Mouse (Mus musculus): ENCODE data around the gene Inf2.

The Inf2 gene

GRCm38 (mm10) chr12:112627097-112627881 lies 38.7 kb downstream of the Inf2 start:
- no peak for DNase-seq (ENCODE audit: low spot score)

- DNase-seq (ENCODE audit: low spot score), result no peak
Measured at GRCm38 (mm10) chr12:112628197-112628596, 39.6 kb downstream of the Inf2 start.

DNA sequence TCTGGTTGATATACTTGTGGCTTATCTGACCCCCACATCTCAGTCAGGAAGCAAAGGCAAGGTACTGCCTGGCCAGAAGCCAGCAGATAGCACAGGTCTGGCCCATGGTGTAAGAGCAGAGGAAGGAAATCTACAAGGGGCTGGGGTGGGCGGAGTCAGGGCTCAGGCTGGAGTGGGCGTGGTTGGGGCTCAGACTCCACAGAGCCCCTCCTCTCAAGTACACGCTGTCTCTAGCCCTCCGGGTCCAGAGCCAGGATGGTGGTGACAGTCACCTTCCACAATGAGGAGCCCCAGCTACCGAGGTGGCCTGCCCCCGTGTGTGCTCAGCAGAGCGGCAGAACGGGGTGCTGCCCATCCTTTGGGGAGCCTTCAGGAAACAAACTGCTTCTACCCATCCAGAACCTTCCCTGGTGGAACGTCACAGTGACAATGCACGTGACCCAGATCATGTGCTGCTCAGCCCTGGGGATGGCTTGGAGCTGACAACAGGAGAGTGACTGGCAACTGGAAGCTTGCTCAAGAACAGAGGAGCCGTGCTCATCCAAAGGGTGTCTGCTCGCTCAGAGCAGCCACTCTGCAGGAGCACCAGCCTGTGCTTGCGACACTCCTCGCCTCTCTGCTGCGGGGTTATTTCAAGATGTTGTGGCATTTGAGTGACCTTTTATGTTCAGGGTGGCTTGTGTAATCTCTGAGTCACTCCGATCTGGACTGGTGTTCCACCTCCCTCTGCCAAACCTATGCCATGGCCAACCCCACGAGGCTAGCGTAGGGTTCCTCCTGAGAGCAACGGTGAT lies 40.5 kb downstream of the Inf2 start:
- peak; percentile 55 for DNase-seq (ENCODE audit: low spot score)

GRCm38 (mm10) chr12:112630029-112630428 lies 41.4 kb downstream of the Inf2 start:
- no peak for DNase-seq (ENCODE audit: low spot score)

GRCm38 (mm10) chr12:112630796-112631195 lies 42.2 kb downstream of the Inf2 start:
- no peak for DNase-seq (ENCODE audit: low spot score)

GRCm38 (mm10) chr12:112631472-112631871 lies 42.9 kb downstream of the Inf2 start:
- DNase-seq (ENCODE audit: low spot score), result no peak

DNA sequence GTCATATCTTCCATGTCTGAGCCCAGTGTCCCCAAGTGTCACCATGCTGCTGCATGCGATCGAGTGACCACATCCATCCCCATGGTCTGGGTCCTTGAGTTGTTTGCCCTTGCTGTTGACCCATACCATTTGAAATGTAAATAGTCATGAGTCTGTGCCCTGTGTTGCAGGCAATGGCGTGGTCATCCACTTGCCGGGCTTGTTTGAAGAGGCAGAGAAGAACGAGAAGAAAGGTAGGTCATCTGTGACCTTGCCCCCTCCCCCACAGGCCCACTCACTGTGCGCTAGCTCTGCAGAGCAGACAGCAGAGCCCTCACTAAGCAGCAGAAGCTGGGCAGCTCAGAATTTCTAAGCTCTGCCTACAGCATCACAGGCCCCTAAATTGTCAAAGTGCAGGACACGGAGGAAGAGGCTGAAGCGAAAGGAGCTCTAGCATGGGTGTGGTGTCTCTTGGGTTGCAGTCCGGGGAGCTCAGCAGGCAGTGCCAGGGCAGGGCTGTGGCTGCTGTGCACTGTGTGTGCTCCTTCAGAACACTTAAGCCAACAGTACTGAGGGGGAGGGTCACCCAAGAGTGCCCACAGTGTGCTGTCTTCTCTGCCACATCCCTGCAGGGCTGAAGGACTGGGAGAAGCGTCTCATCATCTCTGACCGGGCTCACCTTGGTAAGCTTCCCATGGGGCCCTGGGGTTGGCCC lies 43.6 kb downstream of the Inf2 start:
- no peak for DNase-seq (ENCODE audit: low spot score)

DNA sequence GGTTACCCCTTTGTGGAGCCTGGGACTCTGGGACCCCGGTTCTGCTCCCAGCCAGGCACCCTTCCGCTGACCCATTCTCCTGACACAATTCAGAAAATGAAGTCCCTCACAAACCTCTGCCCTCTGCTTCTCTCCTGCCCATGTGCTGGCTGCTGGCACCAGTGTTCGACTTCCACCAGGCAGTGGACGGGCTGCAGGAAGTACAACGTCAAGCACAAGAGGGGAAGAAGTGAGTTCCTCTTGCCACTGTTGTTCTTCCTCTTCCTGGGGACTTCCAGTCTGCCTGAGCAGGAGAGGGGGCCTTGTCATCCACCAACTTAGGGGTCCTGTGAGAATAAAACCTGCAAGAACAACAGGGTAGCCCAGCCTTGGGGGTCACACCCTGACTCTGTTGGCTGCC lies 44.3 kb downstream of the Inf2 start:
- DNase-seq (ENCODE audit: low spot score), result no peak

DNA sequence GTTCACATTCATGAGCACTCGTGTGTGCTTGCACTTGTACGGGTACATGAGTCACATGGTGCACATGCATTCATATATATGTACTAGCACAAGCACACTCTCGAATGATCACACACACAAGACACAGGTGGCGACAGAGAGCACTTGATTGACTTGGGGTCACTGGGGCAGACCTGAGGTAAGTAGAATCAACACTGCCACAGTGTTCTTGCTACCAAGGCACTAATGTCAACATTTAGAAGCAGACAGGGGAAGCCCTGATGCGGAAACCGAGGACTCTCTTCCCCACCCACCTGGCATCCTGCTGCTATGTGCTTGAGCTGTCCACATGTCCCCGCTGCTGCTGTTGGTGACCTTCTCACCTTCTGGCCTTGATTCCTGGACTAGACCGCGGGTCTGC lies 45.1 kb downstream of the Inf2 start:
- DNase-seq (ENCODE audit: low spot score), result no peak

DNA sequence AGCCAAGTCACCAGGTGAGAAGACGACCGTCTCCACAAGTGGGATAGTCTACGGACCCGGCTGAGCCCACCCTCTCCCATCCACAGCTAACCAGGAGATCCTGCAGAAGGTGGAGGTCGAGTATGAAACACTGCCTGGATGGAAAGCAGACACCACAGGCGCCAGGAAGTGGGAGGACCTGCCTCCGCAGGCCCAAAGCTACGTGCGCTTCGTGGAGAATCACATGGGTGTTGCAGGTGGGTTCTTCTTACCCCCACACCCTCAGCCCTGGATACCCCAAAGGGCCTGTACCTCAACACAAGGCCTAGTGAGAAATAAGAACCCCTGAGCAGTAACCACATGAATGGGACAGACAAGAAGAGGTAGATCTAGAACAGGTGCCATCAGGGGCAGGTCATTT lies 50.9 kb downstream of the Inf2 start:
- no peak for DNase-seq (ENCODE audit: low spot score)

DNA sequence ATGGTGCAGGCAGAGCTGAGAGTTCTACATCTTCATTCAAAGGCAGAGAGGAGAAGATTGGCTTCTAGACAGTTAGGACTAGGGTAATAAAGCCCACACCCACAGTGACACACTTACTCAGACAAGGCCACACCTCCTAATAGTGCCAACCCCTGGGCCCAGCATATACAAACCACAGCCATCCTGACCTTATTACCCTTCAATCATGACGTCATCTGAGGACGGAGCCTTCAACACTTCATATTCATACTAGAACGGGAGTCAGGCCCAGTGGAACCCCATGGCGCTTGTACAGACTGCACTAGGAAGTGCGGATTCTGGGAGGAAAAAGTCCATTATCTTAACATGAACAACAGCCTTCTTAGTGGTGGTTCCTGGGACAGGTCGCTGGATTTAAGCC lies 54.5 kb downstream of the Inf2 start:
- DNase-seq (ENCODE audit: low spot score), result peak; percentile 23

DNA sequence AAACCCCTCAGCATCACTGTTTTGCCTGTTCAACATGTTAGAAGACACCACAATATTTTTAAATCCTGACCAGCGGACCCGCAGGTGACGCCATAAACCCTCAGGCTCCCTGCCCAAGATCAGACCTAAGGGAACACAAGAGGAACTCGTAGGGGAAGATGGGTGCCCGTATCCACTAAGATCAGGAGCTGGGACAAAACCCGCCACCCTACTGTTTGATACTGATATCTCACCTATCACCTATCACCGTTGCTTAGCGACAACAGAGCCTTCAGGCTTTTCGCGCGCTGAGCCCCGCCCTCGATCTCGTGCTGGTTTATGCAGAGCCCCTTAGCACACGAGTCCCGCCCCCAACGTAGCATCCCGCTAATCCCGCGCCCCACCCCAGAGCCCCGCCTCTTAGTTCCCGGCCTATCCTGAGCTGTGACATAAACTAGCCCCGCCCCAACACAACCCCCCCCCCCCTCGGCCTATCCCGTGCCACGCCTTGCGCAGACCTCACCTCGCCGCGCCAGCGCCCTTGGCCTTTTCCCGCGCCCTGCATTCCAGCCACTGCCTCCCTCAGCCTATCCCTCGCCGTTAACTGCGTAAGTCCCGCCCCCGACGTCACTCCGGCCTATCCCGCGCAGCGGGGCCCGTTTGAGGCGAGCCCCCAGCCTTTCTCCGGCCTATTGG lies 55.7 kb downstream of the Inf2 start, which contains the start of gene Siva1:
Gene Siva1, plus strand, starts transcription at position 500 of the 675 bp plus-strand sequence.
- DNase-seq (ENCODE audit: low spot score), result peak; percentile 96

- DNase-seq (ENCODE audit: low spot score), result no peak
Measured at GRCm38 (mm10) chr12:112644855-112645506, 56.4 kb downstream of the Inf2 start.

- DNase-seq (ENCODE audit: low spot score), result no peak
Measured at GRCm38 (mm10) chr12:112646139-112646538, 57.6 kb downstream of the Inf2 start.

DNA sequence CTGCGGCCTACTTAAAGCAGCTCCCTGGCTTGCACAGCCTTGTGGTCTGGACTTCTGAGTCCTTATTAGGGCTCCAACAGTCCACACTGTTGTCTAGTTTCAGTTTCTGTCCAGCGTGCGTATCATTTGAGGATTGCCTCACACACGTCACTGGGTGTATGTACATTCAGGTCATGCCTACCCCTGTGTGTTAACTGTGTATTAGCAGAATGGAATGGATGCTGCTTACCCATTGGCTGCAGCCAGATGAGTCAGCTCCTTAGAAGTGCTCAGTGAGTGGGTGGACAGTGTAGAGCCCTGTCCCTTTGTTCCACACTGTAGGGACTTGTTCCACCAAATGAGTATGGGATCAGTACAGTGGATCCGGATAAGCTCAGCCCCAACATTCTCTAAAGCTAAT lies 59.5 kb downstream of the Inf2 start:
- no peak for DNase-seq (ENCODE audit: low spot score)

DNA sequence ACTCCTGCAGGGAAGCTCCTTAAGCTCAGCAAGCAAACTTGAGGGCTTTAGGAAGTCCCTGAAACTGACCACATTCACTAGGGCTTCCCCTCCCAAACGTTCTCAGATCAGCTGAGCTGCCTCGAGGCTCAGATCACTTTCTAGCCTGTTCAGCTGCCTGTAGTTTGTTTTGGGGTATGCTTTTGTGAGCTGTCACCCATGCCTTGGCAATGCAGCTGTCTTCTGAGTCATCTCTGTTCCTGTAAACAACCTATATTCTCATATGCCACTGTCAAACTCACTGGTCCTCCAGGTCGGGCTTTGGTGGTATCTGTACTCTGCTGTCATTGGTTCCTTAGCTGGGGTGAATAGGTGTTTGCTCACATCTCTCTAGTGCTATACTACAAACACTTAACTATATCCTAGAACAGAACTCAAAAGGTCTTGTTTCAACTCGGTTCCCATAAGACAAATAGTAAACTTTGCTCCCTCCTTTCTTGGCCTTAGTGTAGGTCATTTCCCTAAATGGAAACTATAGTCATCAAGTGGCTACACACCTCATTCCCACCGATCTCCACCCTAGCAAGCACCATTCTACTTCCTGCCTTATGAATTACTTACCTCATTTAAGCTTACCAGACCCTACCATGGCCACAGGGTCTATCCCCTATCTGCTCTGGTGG lies 63.3 kb downstream of the Inf2 start:
- no peak for DNase-seq (ENCODE audit: low spot score)

DNA sequence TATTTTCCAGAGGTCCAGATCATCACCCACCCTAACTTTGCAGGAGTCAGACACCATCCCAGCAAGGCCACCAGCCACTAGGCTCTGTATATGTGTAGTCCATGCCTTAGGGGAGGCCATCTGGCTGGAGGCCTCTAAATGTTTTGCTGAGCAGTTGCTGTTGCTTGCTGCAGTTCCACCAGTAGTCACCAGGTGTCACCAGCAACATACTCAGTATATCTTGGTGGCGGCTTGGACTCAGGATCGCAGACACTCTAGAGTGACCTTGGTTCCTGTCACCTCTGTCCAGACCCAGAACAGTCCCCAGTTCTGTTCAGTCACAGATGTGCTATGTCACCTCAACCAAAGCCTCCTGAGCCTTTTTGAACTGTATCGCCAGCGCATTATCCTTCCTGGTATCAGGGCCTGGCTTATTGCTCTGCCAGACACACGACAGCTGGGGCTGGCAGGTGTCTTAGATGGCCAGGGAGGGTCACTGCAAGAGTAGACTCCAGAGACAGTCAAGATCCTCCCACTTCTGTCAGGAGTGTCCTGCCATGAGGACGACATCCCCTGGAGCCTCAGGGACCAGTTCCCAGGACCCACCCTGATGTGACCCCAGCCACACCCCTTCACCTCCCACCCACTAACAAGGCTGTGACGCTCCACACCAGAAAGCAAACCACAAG lies 64.7 kb downstream of the Inf2 start:
- peak; percentile 90 for DNase-seq (ENCODE audit: low spot score)

DNA sequence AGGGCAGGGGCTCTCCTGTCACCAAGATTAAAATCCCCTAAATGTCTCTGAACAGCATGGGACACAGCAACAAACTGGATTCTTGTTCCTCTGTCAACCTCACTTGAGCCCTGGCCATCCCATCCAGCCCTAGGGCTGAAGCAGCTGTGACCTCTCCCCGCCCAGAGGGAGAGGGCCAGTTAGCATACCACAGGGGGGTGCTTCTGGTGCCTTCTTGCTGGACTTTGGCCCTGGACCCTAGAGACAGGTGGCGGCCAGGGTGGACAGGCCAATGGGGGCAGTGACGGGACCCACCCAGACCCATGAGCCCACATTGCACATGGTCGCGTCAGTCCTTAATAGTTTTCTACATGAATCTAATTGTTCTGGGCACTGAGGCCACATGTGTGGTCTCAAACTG lies 65.5 kb downstream of the Inf2 start:
- no peak for DNase-seq (ENCODE audit: low spot score)

- peak; percentile 49 for DNase-seq (ENCODE audit: low spot score)
Measured at GRCm38 (mm10) chr12:112658619-112659018, 70.0 kb downstream of the Inf2 start.

DNA sequence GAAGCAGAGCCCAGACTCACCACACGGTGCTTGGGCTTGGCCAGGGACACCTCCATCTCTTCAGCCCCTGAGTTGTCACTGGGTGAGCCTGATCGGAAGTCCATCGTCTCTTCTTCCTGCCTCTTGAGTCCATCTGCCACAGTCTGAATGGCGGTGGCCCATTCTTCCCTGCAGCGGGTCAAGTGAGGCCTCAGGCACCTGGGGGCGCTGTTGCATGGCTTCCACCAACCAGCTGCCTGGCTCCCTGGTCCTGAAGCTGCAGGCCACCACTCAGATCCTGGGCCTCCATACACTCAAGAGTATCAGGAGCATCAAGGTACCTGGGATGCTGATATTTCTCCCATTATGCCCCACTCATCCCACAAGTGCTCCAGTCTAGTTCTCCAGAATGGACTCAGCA lies 70.5 kb downstream of the Inf2 start:
- DNase-seq (ENCODE audit: low spot score), result peak; percentile 50
